Mouse (Mus musculus) heart, embryonic 15.5 days (tissue): ENCODE data around the gene Apoc3. TPM values are rescaled to one million over a fixed set of nuclear protein-coding genes. Genes with fewer than 3 reads are reported as not detected.

ENCODE experiments used
- ATAC-seq: fragments of 200-750 bp; cut with Nextera tagmentation; replicated peaks from 2 replicates; pipeline ENCODE4 v1.8.0; 2017; ENCODE audit warnings: low read depth, moderate TSS enrichment; ENCODE audit not compliant: insufficient number of reproducible peaks, insufficient read depth, low FRiP score
- H3K27ac ChIP-seq: fragments of 300-500 bp; sonication (generic); 2 replicates; pipeline ENCODE4 v1.5.1; 2015; ENCODE audit warnings: mild to moderate bottlenecking, inconsistent platforms
- H3K27me3 ChIP-seq: fragments of 300-500 bp; sonication (generic); 2 replicates; pipeline ENCODE4 v1.6.1; 2015; ENCODE audit warnings: inconsistent platforms
- H3K36me3 ChIP-seq: fragments of 300-500 bp; sonication (generic); 2 replicates; pipeline ENCODE4 v1.6.1; 2015; ENCODE audit warnings: mild to moderate bottlenecking, inconsistent platforms
- H3K4me1 ChIP-seq: fragments of 300-500 bp; sonication (generic); replicated peaks from 2 replicates; pipeline ENCODE4 v1.6.1; 2015; ENCODE audit warnings: inconsistent platforms
- H3K4me2 ChIP-seq: fragments of 300-500 bp; sonication (generic); 2 replicates; pipeline ENCODE4 v1.6.1; 2015; ENCODE audit warnings: inconsistent platforms, mild to moderate bottlenecking, moderate library complexity
- H3K4me3 ChIP-seq: fragments of 300-500 bp; sonication (generic); 2 replicates; pipeline ENCODE4 v1.5.1; 2015; ENCODE audit warnings: mild to moderate bottlenecking, inconsistent platforms
- H3K9ac ChIP-seq: fragments of 300-500 bp; sonication (generic); 2 replicates; pipeline ENCODE4 v1.6.1; 2015; ENCODE audit warnings: mild to moderate bottlenecking, inconsistent platforms
- H3K9me3 ChIP-seq: fragments of 300-500 bp; sonication (generic); replicated peaks from 2 replicates; pipeline ENCODE4 v1.6.1; 2016; ENCODE audit warnings: inconsistent platforms
- WGBS: fragments of 180-500 bp; shearing (Covaris S2); methylation state at CpG from one replicate; pipeline ENCODE4 v1.1.7; 2015; ENCODE audit warnings: mixed read lengths; 5-methylcytosine and 5-hydroxymethylcytosine counted together
- polyA plus RNA-seq: library from polyadenylated mRNA; unstranded; fragments of >200 nt; fragmentation: Nextera tagmentation; extraction: Ambion mirVana; gene quantifications from 2 replicates; pipeline ENCODE4 v1.2.1, GENCODE M21; 2015

Gene Apoc3
- polyA plus RNA-seq, 1 experiment from 2014 or later = not detected

DNA sequence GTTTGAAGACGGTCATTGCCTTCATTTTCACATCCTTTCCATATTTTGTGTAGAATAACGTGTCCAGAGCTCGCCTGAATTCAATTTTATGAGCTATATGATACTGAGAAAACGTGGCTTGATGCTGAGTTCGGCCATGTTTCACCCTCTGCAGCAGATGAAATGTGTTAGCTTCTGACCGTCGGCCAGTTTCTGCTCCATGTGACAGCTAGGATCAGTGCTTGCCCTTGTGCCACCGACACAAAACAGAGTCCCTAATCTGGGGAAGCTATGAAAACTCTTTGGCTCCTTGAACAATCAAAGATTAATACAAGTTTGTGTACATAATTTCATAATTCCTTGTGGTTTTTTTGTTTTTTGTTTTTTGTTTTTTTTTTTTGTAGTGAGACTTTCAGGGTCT, 44.2 kb downstream of the Apoc3 start:
- Histone ChIP-seq H3K36me3 (peaks cover 14% of the 10 kb centered on the region; the same call in 1 of the 2 replicates), H3K4me3 (no peak overlapping the region), H3K27ac (0 out of 2 replicates have a peak overlapping the region, but pooled peaks have one; percentile 11), H3K9me3 (no peaks in the 10 kb centered on the region), H3K27me3 (no peaks in the 10 kb centered on the region), H3K9ac (no peak overlapping the region), H3K4me2 (no peak overlapping the region), H3K4me1 (peaks cover 13% of the 10 kb centered on the region)
- no peak for ATAC-seq
- 52% methylated on average over 8 of the region's 8 CpGs for WGBS

DNA sequence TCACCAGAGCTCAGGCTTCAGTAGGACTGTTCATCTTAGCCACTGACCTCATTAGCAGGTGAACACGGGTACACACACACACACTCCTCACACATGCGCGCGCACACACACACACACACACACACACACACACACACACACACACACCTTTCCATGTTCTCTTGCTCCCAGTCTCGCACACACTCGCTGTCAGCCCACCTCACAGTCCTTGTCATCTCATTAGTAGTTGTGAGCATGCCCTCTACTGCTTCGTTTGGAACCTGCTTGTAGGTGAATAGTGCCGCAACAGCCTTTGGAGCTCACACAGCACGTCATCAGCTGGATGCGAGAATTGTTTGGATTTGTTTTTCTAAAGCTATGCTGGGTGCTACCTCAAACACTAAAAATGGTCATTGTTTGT, 46.1 kb downstream of the Apoc3 start:
- no peak for ATAC-seq
- Histone ChIP-seq H3K27ac (no peak overlapping the region), H3K36me3 (no peaks in the 10 kb centered on the region), H3K4me1 (peaks cover 17% of the 10 kb centered on the region), H3K9me3 (no peaks in the 10 kb centered on the region), H3K9ac (no peak overlapping the region), H3K27me3 (no peaks in the 10 kb centered on the region), H3K4me3 (no peak overlapping the region), H3K4me2 (no peak overlapping the region)
- 84% methylated on average over 10 of the region's 10 CpGs for WGBS

DNA sequence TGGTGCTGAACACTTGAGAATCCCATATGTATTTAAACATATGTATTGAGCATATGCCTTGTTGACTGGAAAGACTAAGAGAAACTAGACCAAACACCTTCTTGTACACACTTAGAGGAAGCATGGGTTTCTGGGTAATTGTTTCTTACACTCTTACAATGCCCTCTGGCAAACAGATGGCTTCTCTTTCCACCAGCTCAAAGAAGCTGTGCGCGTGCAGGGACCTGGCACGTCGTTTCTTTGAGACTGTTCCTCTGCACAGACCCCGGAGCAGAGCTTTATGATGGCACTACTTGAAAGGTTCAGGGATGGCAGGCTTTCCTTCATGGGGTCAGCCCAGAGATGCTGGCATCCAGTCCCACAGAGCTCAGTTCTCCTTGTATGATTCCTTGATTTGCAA, 46.5 kb downstream of the Apoc3 start:
- Histone ChIP-seq H3K9ac (no peak overlapping the region), H3K4me3 (no peak overlapping the region), H3K36me3 (no peaks in the 10 kb centered on the region), H3K27me3 (no peaks in the 10 kb centered on the region), H3K9me3 (no peaks in the 10 kb centered on the region), H3K4me1 (peaks cover 21% of the 10 kb centered on the region), H3K4me2 (no peak overlapping the region), H3K27ac (no peak overlapping the region)
- 86% methylated on average over 5 of the region's 5 CpGs for WGBS
- ATAC-seq = no peak

DNA sequence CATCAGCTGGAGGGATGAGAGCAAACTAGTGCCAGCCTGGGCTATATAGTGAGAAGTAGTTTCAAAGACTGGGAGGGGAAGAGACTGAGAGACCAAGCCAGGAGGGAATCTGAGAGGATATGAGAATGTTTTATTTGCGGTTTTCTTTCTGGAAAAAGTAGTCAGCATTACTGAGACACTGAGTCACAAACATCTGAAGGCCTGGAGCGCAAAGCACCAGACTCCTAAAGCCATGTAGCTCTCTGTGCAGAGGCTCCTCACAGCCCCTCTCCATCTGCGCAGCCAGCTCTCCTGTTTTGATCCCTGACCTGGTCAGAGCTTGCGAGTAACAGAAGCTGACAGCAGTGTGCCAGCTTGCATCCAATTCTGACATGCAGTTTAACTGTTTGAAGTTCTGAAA, 47.1 kb downstream of the Apoc3 start:
- Histone ChIP-seq H3K9ac (no peak overlapping the region), H3K27ac (no peak overlapping the region), H3K27me3 (no peaks in the 10 kb centered on the region), H3K36me3 (no peaks in the 10 kb centered on the region), H3K4me2 (no peak overlapping the region), H3K4me1 (peaks cover 22% of the 10 kb centered on the region), H3K9me3 (no peaks in the 10 kb centered on the region), H3K4me3 (no peak overlapping the region)
- no peak for ATAC-seq
- 83% methylated on average over 4 of the region's 4 CpGs for WGBS

DNA sequence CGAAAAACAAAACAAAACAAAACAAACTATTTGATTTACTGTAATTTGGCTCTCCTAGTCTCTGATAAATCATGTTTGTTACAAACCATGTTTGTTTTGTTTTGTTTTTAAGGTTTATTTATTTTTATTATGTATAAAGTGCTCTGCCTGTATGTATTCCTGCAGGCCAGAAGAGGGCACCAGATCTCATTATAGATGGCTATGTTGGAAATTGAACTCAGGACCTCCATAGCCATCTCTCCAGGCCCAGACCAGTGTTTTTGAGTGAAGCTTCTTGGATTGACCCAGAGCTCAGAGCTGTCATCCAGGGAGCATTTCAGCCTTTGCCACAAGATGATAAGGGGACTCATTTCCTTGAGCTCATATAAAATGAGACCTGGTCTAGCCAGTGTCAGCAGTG, 49.0 kb downstream of the Apoc3 start:
- Histone ChIP-seq H3K27me3 (no peaks in the 10 kb centered on the region), H3K9ac (no peak overlapping the region), H3K9me3 (no peaks in the 10 kb centered on the region), H3K4me3 (no peak overlapping the region), H3K4me2 (no peak overlapping the region), H3K27ac (no peak overlapping the region), H3K4me1 (peaks cover 22% of the 10 kb centered on the region), H3K36me3 (no peaks in the 10 kb centered on the region)
- ATAC-seq = no peak
- 78% methylated on average over 1 of the region's 1 CpGs for WGBS

DNA sequence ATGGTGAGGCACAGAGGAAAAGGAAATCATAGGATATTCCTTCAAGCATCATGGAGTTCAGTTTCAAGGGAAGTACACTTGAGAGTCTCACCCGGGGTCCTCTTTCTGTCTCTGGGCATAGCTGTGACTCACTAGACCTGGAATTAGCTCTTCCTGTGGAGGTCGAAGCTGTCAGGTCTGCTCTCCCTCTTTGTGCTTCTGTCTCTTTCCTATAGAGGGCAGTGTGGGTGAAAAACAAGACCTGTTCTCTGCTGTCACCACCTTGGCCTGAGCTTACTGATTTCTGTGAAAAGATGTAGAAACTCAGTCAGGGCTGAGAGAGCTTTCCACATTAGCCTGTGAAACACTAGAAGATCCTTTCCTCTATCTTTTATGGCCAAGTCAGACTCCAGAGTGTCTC, 50.2 kb downstream of the Apoc3 start:
- Histone ChIP-seq H3K4me3 (no peak overlapping the region), H3K27me3 (no peaks in the 10 kb centered on the region), H3K9ac (no peak overlapping the region), H3K36me3 (no peaks in the 10 kb centered on the region), H3K4me1 (peaks cover 14% of the 10 kb centered on the region), H3K4me2 (no peak overlapping the region), H3K27ac (peak overlapping the region; percentile 68), H3K9me3 (no peaks in the 10 kb centered on the region)
- no peak for ATAC-seq
- WGBS = 17% methylated on average over 2 of the region's 2 CpGs

DNA sequence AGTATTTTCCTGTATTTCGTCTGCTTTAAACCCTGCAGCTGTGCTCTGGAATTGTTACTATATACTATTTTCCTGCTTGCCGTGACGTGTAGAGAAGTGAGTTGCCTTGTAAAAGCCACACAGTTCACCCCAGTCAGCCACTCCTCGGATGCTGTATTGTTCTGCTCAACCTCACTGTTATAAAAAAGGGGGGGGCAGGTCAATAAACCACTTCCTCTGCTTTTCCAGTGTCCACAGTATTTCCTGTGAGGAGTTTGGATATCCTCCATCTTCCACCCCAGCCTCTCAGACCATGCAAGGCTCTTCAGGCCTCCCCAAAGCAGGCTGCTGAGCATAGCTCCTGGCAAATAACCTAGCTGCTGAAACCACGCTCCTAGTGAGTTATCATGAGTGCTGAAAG, 50.9 kb downstream of the Apoc3 start:
- H3K9me3 ChIP-seq = no peaks in the 10 kb centered on the region
- ATAC-seq = peak; percentile 64
- H3K9ac ChIP-seq = no peak overlapping the region
- H3K27ac ChIP-seq = peak overlapping the region; percentile 68
- H3K4me1 ChIP-seq = peaks cover 14% of the 10 kb centered on the region
- no peaks in the 10 kb centered on the region for H3K27me3 ChIP-seq
- WGBS = 59% methylated on average over 5 of the region's 5 CpGs
- no peak overlapping the region for H3K4me2 ChIP-seq
- H3K4me3 ChIP-seq = no peak overlapping the region
- no peaks in the 10 kb centered on the region for H3K36me3 ChIP-seq

Other genes starting within 250 kb of the Apoc3 start
- gene Pafah1b2, start 222.9 kb downstream of the Apoc3 start, polyA plus RNA-seq = 105 and 124 TPM in 2 replicates
- 11.7 and 14.4 TPM in 2 replicates for gene Sik3, start 222.8 kb downstream of the Apoc3 start, polyA plus RNA-seq
- gene Apoa1, start 7.1 kb downstream of the Apoc3 start, polyA plus RNA-seq = 3.9 and 29.5 TPM in 2 replicates
- gene Apoa4, start 5.1 kb upstream of the Apoc3 start, polyA plus RNA-seq = 0.13 TPM in 1 of 2 replicates, not detected in the other
- not detected in 2 replicates for gene Apoa5, start 33.0 kb upstream of the Apoc3 start, polyA plus RNA-seq
- 32.8 and 39.6 TPM in 2 replicates for gene Zpr1, start 37.4 kb upstream of the Apoc3 start, polyA plus RNA-seq
- 11.5 and 14.6 TPM in 2 replicates for gene Bud13, start 47.4 kb upstream of the Apoc3 start, polyA plus RNA-seq
- gene 4931429L15Rik, start 84.3 kb upstream of the Apoc3 start, polyA plus RNA-seq = not detected in 2 replicates